Mouse (Mus musculus): ENCODE data around the gene Arf1. TPM values are rescaled to one million over a fixed set of nuclear protein-coding genes. Genes with fewer than 3 reads are reported as not detected.

Arf1 gene
- polyA plus RNA-seq, 1 experiment from 2014 or later, result 797 TPM

GRCm38 (mm10) chr11:59176921-59177320 is 51.1 kb downstream of the Arf1 start:
- H3K4me3 ChIP-seq (ENCODE audit: low read length), result peak overlapping the region; percentile 28
- no peaks in the 10 kb centered on the region for H3K36me3 ChIP-seq (ENCODE audit: insufficient read depth, low read length)
- no peaks in the 10 kb centered on the region for H3K9me3 ChIP-seq (ENCODE audit: low read length)
- no peak overlapping the region for H3K27ac ChIP-seq (ENCODE audit: low read length)
- peak overlapping the region; percentile 28 for H3K4me2 ChIP-seq (replicated peaks; ENCODE audit: low read depth, low read length)
- H3K4me1 ChIP-seq (ENCODE audit: insufficient read depth, low read length), result 0 out of 2 replicates have a peak, but pooled peaks cover 9% of the 10 kb centered on the region
- peaks cover 54% of the 10 kb centered on the region for H3K27me3 ChIP-seq (ENCODE audit: insufficient read depth, low read length)
- ATAC-seq (ENCODE audit: low FRiP score, low TSS enrichment), result no peak
- WGBS, result 10% methylated on average over 31 of the region's 34 CpGs
- H3K9ac ChIP-seq (replicated peaks; ENCODE audit: low read length), result no peak overlapping the region

- peaks cover 54% of the 10 kb centered on the region for H3K27me3 ChIP-seq (ENCODE audit: insufficient read depth, low read length)
- ATAC-seq (ENCODE audit: low FRiP score, low TSS enrichment), result no peak
- H3K4me2 ChIP-seq (replicated peaks; ENCODE audit: low read depth, low read length), result peak overlapping the region; percentile 28
- no peak overlapping the region for H3K9ac ChIP-seq (replicated peaks; ENCODE audit: low read length)
- no peak overlapping the region for H3K27ac ChIP-seq (ENCODE audit: low read length)
- H3K4me1 ChIP-seq (ENCODE audit: insufficient read depth, low read length), result 0 out of 2 replicates have a peak, but pooled peaks cover 9% of the 10 kb centered on the region
- no peaks in the 10 kb centered on the region for H3K36me3 ChIP-seq (ENCODE audit: insufficient read depth, low read length)
- no peaks in the 10 kb centered on the region for H3K9me3 ChIP-seq (ENCODE audit: low read length)
- peak overlapping the region; percentile 28 for H3K4me3 ChIP-seq (ENCODE audit: low read length)
- WGBS, result 2% methylated on average over 48 of the region's 48 CpGs
Measured at GRCm38 (mm10) chr11:59176475-59176874, 51.6 kb downstream of the Arf1 start.

- no peaks in the 10 kb centered on the region for H3K36me3 ChIP-seq (ENCODE audit: insufficient read depth, low read length)
- no peak overlapping the region for H3K9ac ChIP-seq (replicated peaks; ENCODE audit: low read length)
- no peak overlapping the region for H3K4me2 ChIP-seq (replicated peaks; ENCODE audit: low read depth, low read length)
- H3K4me1 ChIP-seq (ENCODE audit: insufficient read depth, low read length), result 0 out of 2 replicates have a peak, but pooled peaks cover 9% of the 10 kb centered on the region
- 56% methylated on average over 6 of the region's 6 CpGs for WGBS
- no peak for ATAC-seq (ENCODE audit: low FRiP score, low TSS enrichment)
- no peak overlapping the region for H3K4me3 ChIP-seq (ENCODE audit: low read length)
- H3K27ac ChIP-seq (ENCODE audit: low read length), result no peak overlapping the region
- H3K9me3 ChIP-seq (ENCODE audit: low read length), result no peaks in the 10 kb centered on the region
- H3K27me3 ChIP-seq (ENCODE audit: insufficient read depth, low read length), result peaks cover 50% of the 10 kb centered on the region
Measured at GRCm38 (mm10) chr11:59174189-59174838, 53.8 kb downstream of the Arf1 start.

GRCm38 (mm10) chr11:59170549-59170948 is 57.5 kb downstream of the Arf1 start:
- Histone ChIP-seq H3K9me3 (ENCODE audit: low read length) (no peaks in the 10 kb centered on the region), H3K4me1 (ENCODE audit: insufficient read depth, low read length) (no peaks in the 10 kb centered on the region), H3K4me2 (replicated peaks; ENCODE audit: low read depth, low read length) (no peak overlapping the region), H3K27me3 (ENCODE audit: insufficient read depth, low read length) (peaks cover 12% of the 10 kb centered on the region), H3K27ac (ENCODE audit: low read length) (no peak overlapping the region), H3K4me3 (ENCODE audit: low read length) (no peak overlapping the region), H3K9ac (replicated peaks; ENCODE audit: low read length) (no peak overlapping the region), H3K36me3 (ENCODE audit: insufficient read depth, low read length) (no peaks in the 10 kb centered on the region)
- ATAC-seq (ENCODE audit: low FRiP score, low TSS enrichment), result no peak
- 63% methylated on average over 4 of the region's 4 CpGs for WGBS

GRCm38 (mm10) chr11:59169807-59170206 is 58.3 kb downstream of the Arf1 start:
- H3K4me1 ChIP-seq (ENCODE audit: insufficient read depth, low read length), result no peaks in the 10 kb centered on the region
- H3K4me3 ChIP-seq (ENCODE audit: low read length), result no peak overlapping the region
- H3K4me2 ChIP-seq (replicated peaks; ENCODE audit: low read depth, low read length), result no peak overlapping the region
- H3K27ac ChIP-seq (ENCODE audit: low read length), result no peak overlapping the region
- no peaks in the 10 kb centered on the region for H3K36me3 ChIP-seq (ENCODE audit: insufficient read depth, low read length)
- H3K27me3 ChIP-seq (ENCODE audit: insufficient read depth, low read length), result peaks cover 5% of the 10 kb centered on the region
- WGBS, result 34% methylated on average over 3 of the region's 3 CpGs
- H3K9ac ChIP-seq (replicated peaks; ENCODE audit: low read length), result no peak overlapping the region
- H3K9me3 ChIP-seq (ENCODE audit: low read length), result no peaks in the 10 kb centered on the region
- no peak for ATAC-seq (ENCODE audit: low FRiP score, low TSS enrichment)

GRCm38 (mm10) chr11:59165616-59166241 is 62.3 kb downstream of the Arf1 start:
- no peak overlapping the region for H3K4me2 ChIP-seq (replicated peaks; ENCODE audit: low read depth, low read length)
- peaks cover 13% of the 10 kb centered on the region for H3K4me1 ChIP-seq (ENCODE audit: insufficient read depth, low read length)
- H3K9ac ChIP-seq (replicated peaks; ENCODE audit: low read length), result no peak overlapping the region
- no peak for ATAC-seq (ENCODE audit: low FRiP score, low TSS enrichment)
- H3K4me3 ChIP-seq (ENCODE audit: low read length), result no peak overlapping the region
- H3K36me3 ChIP-seq (ENCODE audit: insufficient read depth, low read length), result no peaks in the 10 kb centered on the region
- H3K27me3 ChIP-seq (ENCODE audit: insufficient read depth, low read length), result no peaks in the 10 kb centered on the region
- 47% methylated on average over 2 of the region's 2 CpGs for WGBS
- H3K27ac ChIP-seq (ENCODE audit: low read length), result peak overlapping the region; percentile 19; the same call in 1 of the 2 replicates
- no peaks in the 10 kb centered on the region for H3K9me3 ChIP-seq (ENCODE audit: low read length)

- Histone ChIP-seq H3K27me3 (ENCODE audit: insufficient read depth, low read length) (no peaks in the 10 kb centered on the region), H3K27ac (ENCODE audit: low read length) (peak overlapping the region; percentile 100), H3K4me2 (replicated peaks; ENCODE audit: low read depth, low read length) (peak overlapping the region; percentile 74), H3K4me1 (ENCODE audit: insufficient read depth, low read length) (peaks cover 13% of the 10 kb centered on the region), H3K9me3 (ENCODE audit: low read length) (no peaks in the 10 kb centered on the region), H3K9ac (replicated peaks; ENCODE audit: low read length) (peak overlapping the region; percentile 96), H3K36me3 (ENCODE audit: insufficient read depth, low read length) (no peaks in the 10 kb centered on the region), H3K4me3 (ENCODE audit: low read length) (peak overlapping the region; percentile 79; the same call in 1 of the 2 replicates)
- WGBS, result 87% methylated on average over 9 of the region's 9 CpGs
- ATAC-seq (ENCODE audit: low FRiP score, low TSS enrichment), result no peak
Measured at GRCm38 (mm10) chr11:59164384-59164783, 63.7 kb downstream of the Arf1 start.

- Histone ChIP-seq H3K4me1 (ENCODE audit: insufficient read depth, low read length) (peaks cover 13% of the 10 kb centered on the region), H3K36me3 (ENCODE audit: insufficient read depth, low read length) (peaks cover 4% of the 10 kb centered on the region; the same call in 1 of the 2 replicates), H3K4me3 (ENCODE audit: low read length) (peak within 1 kb of the TSS; percentile 79), H3K9me3 (ENCODE audit: low read length) (no peaks in the 10 kb centered on the region), H3K27me3 (ENCODE audit: insufficient read depth, low read length) (no peaks in the 10 kb centered on the region), H3K9ac (replicated peaks; ENCODE audit: low read length) (peak within 1 kb of the TSS; percentile 96), H3K27ac (ENCODE audit: low read length) (peak within 1 kb of the TSS; percentile 100), H3K4me2 (replicated peaks; ENCODE audit: low read depth, low read length) (peak within 1 kb of the TSS; percentile 74)
- WGBS, result 3% methylated on average over 61 of the region's 68 CpGs
- peak; percentile 99 for ATAC-seq (ENCODE audit: low FRiP score, low TSS enrichment)
Measured at GRCm38 (mm10) chr11:59163255-59164236, 64.5 kb downstream of the Arf1 start, which contains the start of gene Iba57. TSS of gene Iba57 (minus strand) at chr11:59163739.

- H3K4me3 ChIP-seq (ENCODE audit: low read length), result peak overlapping the region; percentile 79
- peak overlapping the region; percentile 100 for H3K27ac ChIP-seq (ENCODE audit: low read length)
- H3K36me3 ChIP-seq (ENCODE audit: insufficient read depth, low read length), result peaks cover 10% of the 10 kb centered on the region; the same call in 1 of the 2 replicates
- no peaks in the 10 kb centered on the region for H3K9me3 ChIP-seq (ENCODE audit: low read length)
- H3K9ac ChIP-seq (replicated peaks; ENCODE audit: low read length), result peak overlapping the region; percentile 61
- H3K4me2 ChIP-seq (replicated peaks; ENCODE audit: low read depth, low read length), result peak overlapping the region; percentile 74
- no peak; the same call in 1 of the 2 replicates for ATAC-seq (ENCODE audit: low FRiP score, low TSS enrichment)
- H3K27me3 ChIP-seq (ENCODE audit: insufficient read depth, low read length), result no peaks in the 10 kb centered on the region
- 61% methylated on average over 9 of the region's 9 CpGs for WGBS
- H3K4me1 ChIP-seq (ENCODE audit: insufficient read depth, low read length), result peaks cover 13% of the 10 kb centered on the region
Measured at GRCm38 (mm10) chr11:59162443-59163254, 65.4 kb downstream of the Arf1 start.

Data from kidney, embryonic 16.5 days (tissue).